Mouse (Mus musculus): Measurements from ENCODE around the gene Msantd1.
A peak's percentile ranks its signal among the peaks of the same experiment; 100 is the strongest.
"Not testable (repeated sequence)": the region's sequence is repeated elsewhere in the genome, so short reads cannot be mapped to it uniquely, and the experiment has no call there.

Msantd1 gene

GRCm38 (mm10) chr5:34907910-34908725 is at the start of gene Msantd1:
Msantd1 (plus strand) TSS chr5:34908012.
- DNase-seq: no peak

- no peak for DNase-seq
These were observed 42.4 kb upstream of the Msantd1 start for GRCm38 (mm10) chr5:34865367-34865766.

- DNase-seq: not testable (repeated sequence)
These were observed 27.5 kb upstream of the Msantd1 start for GRCm38 (mm10) chr5:34880307-34880706.

GRCm38 (mm10) chr5:34881023-34881422 is 26.8 kb upstream of the Msantd1 start:
- DNase-seq: no peak

DNA sequence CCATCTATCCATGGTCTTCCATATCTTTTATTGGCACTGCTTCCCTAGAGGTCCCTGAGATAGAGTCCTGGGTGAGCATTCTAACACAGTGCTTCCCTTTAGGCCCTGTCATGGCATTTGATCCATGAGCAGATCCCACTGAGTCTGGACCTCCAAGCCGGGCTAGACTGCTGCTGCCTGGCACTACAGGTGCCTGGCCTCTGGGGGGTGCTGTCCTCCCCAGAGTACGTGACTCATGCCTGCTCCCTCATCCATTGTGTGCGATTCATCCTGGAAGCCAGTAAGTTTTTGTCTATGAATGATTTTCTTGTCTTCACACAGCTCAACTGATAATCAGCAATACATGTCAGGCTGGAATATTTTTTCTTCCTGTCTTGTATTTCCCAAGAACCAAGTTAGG is 22.6 kb upstream of the Msantd1 start:
- DNase-seq: no peak

DNA sequence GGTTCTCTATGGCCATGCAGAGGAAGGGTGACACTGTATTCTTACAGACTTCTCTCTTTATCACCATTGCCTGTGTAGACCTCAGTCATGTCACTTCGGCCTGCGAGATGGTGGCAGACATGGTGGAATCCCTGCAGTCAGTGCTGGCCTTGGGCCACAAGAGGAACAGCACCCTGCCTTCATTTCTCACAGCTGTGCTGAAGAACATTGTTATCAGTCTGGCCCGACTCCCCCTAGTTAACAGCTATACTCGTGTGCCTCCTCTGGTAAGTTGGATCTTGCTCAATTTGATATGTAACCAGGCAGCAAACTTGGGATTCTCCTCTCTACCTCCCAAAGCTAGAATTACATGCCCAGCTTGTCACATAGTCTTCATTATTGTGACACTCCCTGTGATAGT is 18.6 kb upstream of the Msantd1 start:
- DNase-seq: no peak

DNA sequence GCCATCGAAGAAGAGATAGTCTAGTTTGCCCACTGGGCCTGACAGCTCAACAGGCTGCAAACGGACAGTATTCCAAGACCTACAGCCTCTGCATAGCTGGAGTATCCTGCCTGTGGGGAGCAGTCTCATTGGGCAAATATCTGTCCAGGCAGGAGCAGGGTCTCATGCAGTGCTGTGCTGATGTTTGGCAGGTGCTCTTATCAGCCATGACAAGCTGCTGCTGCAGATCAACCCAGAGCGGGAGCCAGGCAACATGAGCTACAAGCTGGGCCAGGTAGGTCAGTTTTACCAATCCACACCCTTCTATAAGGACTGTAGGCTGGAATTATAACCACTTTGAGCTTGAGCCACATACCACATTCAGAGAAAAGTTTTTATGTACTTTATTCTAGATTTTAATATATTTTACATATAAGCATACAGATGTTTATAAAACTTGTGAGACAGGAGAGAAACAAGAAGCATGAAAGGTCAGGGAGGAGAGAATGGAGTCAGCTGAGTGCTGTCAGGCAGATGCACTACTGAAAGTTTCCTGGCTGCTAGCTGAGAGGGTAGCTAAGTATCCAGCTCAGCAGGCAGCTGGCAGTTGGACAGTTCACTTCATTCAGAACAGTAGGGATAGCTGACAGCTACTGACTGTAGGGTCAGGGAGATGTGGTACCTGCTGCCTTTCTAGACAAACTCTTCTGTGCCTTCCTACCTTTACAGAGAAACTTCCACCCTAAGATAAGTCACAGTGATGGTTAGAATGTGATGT is 10.9 kb upstream of the Msantd1 start:
- DNase-seq: no peak

DNA sequence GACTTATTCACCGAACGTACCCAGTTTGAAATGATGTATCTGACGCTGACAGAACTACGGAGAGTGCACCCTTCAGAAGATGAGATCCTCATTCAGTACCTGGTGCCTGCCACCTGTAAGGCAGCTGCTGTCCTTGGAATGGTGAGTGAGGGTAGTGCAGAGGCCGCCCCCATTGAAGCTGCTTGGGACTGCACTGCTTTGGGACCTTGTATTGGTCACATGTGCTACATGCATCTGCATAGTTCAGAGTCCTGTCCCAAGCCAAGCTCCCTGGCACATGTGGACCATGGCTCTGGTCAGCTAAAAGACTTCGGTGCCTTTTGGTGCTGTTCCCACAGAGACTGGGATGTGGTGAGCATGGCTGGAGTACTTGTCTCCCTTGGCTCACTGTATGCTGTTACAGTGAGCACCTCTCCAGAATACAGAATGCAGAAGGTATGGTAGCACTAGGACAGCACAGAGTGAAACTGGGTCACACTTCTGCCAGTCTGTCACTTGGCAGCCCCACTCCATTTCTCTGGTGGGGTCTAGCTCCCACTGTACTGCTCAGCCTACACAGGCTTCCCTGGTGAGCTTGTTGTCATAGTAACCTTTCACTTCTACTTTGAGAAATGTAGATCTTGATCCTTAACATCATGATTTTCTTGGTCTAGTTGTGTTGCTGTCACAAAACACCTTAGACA is 7.9 kb upstream of the Msantd1 start:
- no peak for DNase-seq

GRCm38 (mm10) chr5:34902371-34902770 is 5.4 kb upstream of the Msantd1 start:
- no peak for DNase-seq

GRCm38 (mm10) chr5:34902811-34903385 is 4.9 kb upstream of the Msantd1 start:
- DNase-seq: peak; percentile 59

DNA sequence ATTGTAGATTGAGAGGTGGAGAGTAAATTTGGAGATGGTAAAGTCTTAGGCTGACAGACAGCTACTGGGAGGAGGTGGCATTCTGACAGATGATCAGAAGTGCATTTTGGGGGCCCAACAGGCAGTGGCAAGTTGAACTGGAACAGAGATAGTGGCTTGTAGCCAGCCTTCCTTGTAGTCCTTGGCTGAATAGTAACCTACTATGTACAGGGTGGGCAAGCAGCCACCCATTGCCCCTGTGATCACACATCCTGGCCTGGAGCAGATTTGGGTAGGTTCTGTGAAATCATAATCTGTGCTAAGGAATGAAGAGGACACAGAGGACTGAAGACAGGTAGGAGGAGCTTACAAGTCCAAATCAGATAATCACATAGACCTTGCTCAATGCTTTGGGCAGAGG is 3.4 kb upstream of the Msantd1 start:
- DNase-seq: no peak

DNA sequence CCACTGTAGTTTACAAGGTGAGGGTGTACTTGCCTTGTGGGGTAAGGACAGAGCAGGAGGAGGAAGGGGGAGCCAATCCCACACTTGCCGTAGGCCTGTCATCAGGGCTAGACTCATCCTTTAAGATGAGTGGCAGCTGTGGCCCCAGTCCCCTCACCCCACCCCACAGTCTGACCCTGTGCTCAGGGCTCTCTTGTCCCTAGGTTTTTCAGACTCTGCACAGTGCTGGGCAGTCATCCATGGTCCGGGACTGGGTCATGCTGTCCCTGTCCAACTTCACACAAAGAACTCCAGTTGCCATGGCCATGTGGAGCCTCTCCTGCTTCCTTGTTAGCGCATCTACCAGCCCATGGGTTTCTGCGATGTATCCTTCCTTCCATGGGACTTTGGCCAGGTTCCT is 582 bp upstream of the Msantd1 start:
- DNase-seq: no peak

DNA sequence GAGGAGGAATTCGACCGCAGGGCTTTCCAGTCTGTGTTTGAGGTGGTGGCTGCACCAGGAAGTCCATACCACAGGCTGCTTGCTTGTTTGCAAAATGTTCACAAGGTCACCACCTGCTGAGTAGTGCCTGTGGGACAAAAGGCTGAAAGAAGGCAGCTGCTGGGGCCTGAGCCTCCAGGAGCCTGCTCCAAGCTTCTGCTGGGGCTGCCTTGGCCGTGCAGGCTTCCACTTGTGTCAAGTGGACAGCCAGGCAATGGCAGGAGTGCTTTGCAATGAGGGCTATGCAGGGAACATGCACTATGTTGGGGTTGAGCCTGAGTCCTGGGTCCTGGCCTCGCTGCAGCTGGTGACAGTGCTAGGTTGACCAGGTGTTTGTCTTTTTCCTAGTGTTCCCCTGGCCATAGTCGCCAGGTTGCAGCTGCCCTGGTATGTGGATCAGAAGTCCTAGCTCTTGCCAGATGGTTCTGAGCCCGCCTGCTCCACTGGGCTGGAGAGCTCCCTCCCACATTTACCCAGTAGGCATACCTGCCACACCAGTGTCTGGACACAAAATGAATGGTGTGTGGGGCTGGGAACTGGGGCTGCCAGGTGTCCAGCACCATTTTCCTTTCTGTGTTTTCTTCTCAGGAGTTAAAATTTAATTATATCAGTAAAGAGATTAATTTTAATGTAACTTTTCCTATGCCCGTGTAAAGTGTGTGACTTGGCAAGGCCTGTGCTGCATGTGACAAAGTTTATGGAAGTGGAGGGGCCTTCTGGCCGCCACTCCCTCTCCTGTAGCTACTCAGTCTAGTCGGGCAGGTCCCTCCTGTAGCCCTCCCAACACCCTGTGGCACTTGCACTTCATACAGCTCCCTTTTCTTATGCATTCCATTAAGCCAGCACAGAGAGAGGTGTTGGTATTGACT is 1.2 kb downstream of the Msantd1 start:
- no peak for DNase-seq

DNA sequence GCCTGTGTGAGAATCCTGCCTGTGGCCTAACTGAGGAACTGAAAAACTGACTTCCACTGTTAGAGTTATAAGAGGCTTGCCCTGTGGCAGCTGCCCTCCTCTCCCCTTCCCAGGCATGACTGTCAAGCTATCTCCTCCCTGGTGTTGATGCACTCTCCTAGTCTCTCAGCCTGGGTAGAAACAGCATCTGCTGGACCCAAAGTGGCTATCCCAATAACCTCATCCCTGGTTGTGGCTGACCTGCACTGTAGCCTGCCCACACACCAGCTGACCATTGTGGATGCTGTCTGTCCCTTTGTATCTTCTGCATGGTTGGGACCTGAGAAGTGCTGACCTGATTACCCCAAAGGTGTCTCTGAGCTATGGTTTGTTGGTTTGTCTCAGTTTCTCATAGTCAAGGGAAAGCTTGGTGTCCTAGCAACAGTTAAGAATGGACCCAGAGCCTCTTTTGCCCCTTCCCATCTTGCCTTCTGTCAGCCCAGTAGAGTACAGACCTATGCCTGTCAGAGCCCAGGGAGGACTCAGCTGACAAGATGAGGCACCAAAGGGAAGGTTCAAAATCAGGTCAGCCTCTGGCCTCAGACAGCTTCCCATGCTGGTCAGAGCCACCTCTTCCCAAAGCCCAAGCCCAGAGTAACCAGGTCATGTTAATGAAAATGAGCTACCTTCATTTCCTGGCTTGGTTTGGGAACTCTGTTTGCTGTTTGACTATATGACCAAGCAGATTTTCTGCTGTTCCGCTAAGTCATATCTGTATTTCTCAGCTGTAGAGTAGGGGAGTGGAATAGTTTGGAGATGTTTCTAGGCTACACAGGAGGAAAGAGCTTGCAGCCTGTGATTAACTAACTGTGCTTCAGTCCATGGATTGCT is 2.1 kb downstream of the Msantd1 start:
- DNase-seq: no peak

- no peak for DNase-seq
These were observed 2.6 kb downstream of the Msantd1 start for GRCm38 (mm10) chr5:34910504-34910815.

- DNase-seq: peak; percentile 86
These were observed 8.0 kb downstream of the Msantd1 start for GRCm38 (mm10) chr5:34915801-34916200.

- no peak for DNase-seq
These were observed 9.4 kb downstream of the Msantd1 start for GRCm38 (mm10) chr5:34917234-34917655.

- no peak for DNase-seq
These were observed 11.0 kb downstream of the Msantd1 start for GRCm38 (mm10) chr5:34918785-34919184.

GRCm38 (mm10) chr5:34922531-34922930 is 14.7 kb downstream of the Msantd1 start:
- DNase-seq: no peak

DNA sequence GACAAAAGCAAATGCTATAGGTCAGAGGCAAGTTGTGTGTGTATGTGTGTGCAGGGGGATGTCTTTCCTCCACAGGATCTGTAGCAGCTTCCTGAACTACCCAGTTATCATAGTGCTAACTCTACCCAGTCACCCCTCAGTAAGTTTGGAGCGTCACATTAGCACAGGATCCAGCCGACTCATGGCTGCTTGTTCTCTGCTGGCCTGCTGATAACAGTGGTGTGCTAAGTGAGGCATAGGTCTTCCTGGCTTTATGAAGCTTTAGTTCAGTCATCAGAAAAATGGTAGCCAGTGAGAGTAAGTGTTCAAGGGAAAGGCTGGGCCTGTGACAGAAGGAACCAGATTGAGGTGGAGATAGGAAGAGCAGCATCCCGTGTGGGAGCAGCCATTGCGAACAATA is 16.1 kb downstream of the Msantd1 start:
- no peak for DNase-seq

GRCm38 (mm10) chr5:34924519-34924918 is 16.7 kb downstream of the Msantd1 start:
- no peak for DNase-seq
